Mouse (Mus musculus) neural tube, embryonic 13.5 days (tissue): ENCODE data around the gene Iqcf5. TPM values are rescaled to one million over a fixed set of nuclear protein-coding genes. Genes with fewer than 3 reads are reported as not detected.
"Not testable (repeated sequence)": the region's sequence is repeated elsewhere in the genome, so short reads cannot be mapped to it uniquely, and the experiment has no call there.

Experiments
- ATAC-seq: fragments of 200-750 bp; cut with Nextera tagmentation; 2 replicates; pipeline ENCODE4 v1.8.0; 2017; ENCODE audit warnings: low read depth, mild to moderate bottlenecking, moderate TSS enrichment, moderate library complexity
- H3K27ac ChIP-seq: fragments of 300-500 bp; sonication (generic); replicated peaks from 2 replicates; pipeline ENCODE4 v1.5.1; 2015; ENCODE audit warnings: moderate library complexity, mild to moderate bottlenecking, inconsistent platforms
- H3K27me3 ChIP-seq: fragments of 300-500 bp; sonication (generic); 2 replicates; pipeline ENCODE4 v1.6.1; 2015; ENCODE audit warnings: mild to moderate bottlenecking, inconsistent platforms
- H3K36me3 ChIP-seq: fragments of 300-500 bp; sonication (generic); 2 replicates; pipeline ENCODE4 v1.6.1; 2015; ENCODE audit warnings: mild to moderate bottlenecking, inconsistent platforms
- H3K4me1 ChIP-seq: fragments of 300-500 bp; sonication (generic); replicated peaks from 2 replicates; pipeline ENCODE4 v1.6.1; 2015; ENCODE audit warnings: inconsistent platforms
- H3K4me2 ChIP-seq: fragments of 300-500 bp; sonication (generic); 2 replicates; pipeline ENCODE4 v1.6.1; 2015; ENCODE audit warnings: inconsistent platforms, mild to moderate bottlenecking, moderate library complexity
- H3K4me3 ChIP-seq: fragments of 300-500 bp; sonication (generic); 2 replicates; pipeline ENCODE4 v1.5.1; 2015; ENCODE audit warnings: mild to moderate bottlenecking, inconsistent platforms
- H3K9ac ChIP-seq: fragments of 300-500 bp; sonication (generic); 2 replicates; pipeline ENCODE4 v1.6.1; 2015; ENCODE audit warnings: moderate library complexity, mild to moderate bottlenecking, inconsistent platforms
- H3K9me3 ChIP-seq: fragments of 300-500 bp; sonication (generic); 2 replicates; pipeline ENCODE4 v1.6.1; 2016; ENCODE audit warnings: inconsistent platforms
- WGBS: fragments of 180-500 bp; shearing (Covaris S2); methylation state at CpG from one replicate; pipeline ENCODE4 v1.1.7; 2015; 5-methylcytosine and 5-hydroxymethylcytosine counted together
- polyA plus RNA-seq: library from polyadenylated mRNA; unstranded; fragments of >200 nt; fragmentation: Nextera tagmentation; extraction: Ambion mirVana; gene quantifications from 2 replicates; pipeline ENCODE4 v1.2.1, GENCODE M21; 2015

Iqcf5 gene
- polyA plus RNA-seq, 1 experiment from 2014 or later, result not detected

GRCm38 (mm10) chr9:106483136-106483535 lies 31.2 kb upstream of the Iqcf5 start:
- Histone ChIP-seq H3K27me3 (no peaks in the 10 kb centered on the region), H3K9ac (no peak overlapping the region), H3K4me2 (no peak overlapping the region), H3K36me3 (peaks cover 62% of the 10 kb centered on the region), H3K4me1 (peaks cover 10% of the 10 kb centered on the region), H3K27ac (no peak overlapping the region), H3K9me3 (no peaks in the 10 kb centered on the region), H3K4me3 (no peak overlapping the region)
- WGBS, result 97% methylated on average over 10 of the region's 10 CpGs
- ATAC-seq, result no peak

DNA sequence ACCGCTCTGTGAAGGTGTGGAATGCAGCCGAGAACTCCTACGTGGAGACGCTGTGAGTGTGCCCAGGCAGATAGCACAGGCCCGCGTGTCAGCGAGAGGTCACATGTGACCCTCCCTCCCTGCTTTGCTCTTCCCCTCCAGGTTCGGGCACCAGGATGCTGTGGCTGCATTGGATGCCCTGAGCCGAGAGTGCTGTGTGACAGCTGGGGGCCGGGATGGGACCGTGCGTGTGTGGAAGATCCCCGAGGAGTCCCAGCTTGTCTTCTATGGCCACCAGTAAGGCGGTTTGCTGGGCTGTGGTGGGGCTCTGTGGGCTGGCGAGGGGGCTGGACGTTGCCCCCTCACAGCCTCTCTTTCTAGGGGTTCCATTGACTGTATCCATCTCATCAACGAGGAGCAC lies 30.8 kb upstream of the Iqcf5 start:
- ATAC-seq, result no peak
- WGBS, result 95% methylated on average over 17 of the region's 17 CpGs

DNA sequence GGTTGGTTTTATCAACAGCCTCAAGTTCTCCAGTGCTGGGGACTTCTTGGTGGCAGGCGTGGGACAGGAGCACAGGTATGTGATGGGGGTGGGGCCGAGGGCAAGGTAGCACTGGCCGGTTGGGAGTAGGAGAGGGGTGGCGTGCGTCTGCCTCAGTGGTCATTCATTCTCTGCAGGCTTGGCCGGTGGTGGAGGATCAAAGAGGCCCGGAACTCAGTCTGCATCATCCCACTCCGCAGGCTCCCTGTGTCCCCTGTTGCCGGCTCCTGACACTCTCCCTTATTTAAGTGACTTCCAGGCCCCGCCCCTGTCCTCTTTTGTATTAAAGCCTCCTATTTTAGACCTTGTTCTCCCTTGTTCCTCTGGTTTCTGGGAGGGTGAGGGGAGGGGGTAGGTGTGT lies 29.3 kb upstream of the Iqcf5 start:
- no peak for ATAC-seq
- H3K36me3 ChIP-seq, result peaks cover 57% of the 10 kb centered on the region
- no peak overlapping the region for H3K27ac ChIP-seq
- no peaks in the 10 kb centered on the region for H3K4me1 ChIP-seq
- H3K9ac ChIP-seq, result no peak overlapping the region
- no peaks in the 10 kb centered on the region for H3K9me3 ChIP-seq
- no peaks in the 10 kb centered on the region for H3K27me3 ChIP-seq
- WGBS, result 84% methylated on average over 10 of the region's 10 CpGs
- H3K4me3 ChIP-seq, result no peak overlapping the region
- no peak overlapping the region for H3K4me2 ChIP-seq

More for the DNA sequence above, 30.8 kb upstream of the Iqcf5 start:
- no peak overlapping the region for H3K4me2 ChIP-seq
- H3K27me3 ChIP-seq, result no peaks in the 10 kb centered on the region
- H3K4me1 ChIP-seq, result peaks cover 6% of the 10 kb centered on the region; the same call in 1 of the 2 replicates
- H3K27ac ChIP-seq, result no peak overlapping the region
- H3K36me3 ChIP-seq, result peaks cover 62% of the 10 kb centered on the region
- no peak overlapping the region for H3K4me3 ChIP-seq
- H3K9me3 ChIP-seq, result no peaks in the 10 kb centered on the region
- H3K9ac ChIP-seq, result no peak overlapping the region

DNA sequence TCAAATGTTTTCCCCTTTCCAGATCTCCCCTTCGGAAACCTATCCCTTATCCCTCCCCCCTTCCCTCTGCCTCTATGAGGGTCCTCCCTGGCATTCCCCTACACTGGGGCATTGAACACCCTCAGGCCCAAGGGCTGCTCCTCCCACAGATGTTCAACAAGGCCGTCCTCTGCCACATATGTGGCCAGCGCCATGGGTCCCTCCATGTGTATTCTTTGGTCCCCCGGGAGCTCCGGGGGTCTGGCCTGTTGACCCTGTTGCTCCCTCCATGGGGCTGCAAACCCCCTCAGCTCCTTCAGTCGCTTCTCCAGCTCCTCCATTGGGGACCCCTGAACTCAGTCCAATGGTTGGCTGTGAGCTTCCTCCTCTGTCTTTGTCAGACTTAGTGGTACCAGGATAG lies 26.8 kb upstream of the Iqcf5 start:
- not testable (repeated sequence) for H3K4me3 ChIP-seq, H3K27ac ChIP-seq, H3K9me3 ChIP-seq, H3K9ac ChIP-seq, H3K4me1 ChIP-seq, ATAC-seq, H3K27me3 ChIP-seq, H3K4me2 ChIP-seq
- H3K36me3 ChIP-seq, result peaks cover 40% of the 10 kb centered on the region
- 83% methylated on average over 6 of the region's 6 CpGs for WGBS

- Histone ChIP-seq H3K9ac (no peak within 1 kb of the TSS), H3K9me3 (no peaks in the 10 kb centered on the region), H3K27me3 (no peaks in the 10 kb centered on the region), H3K4me2 (no peak within 1 kb of the TSS), H3K4me3 (no peak within 1 kb of the TSS), H3K36me3 (no peaks in the 10 kb centered on the region), H3K4me1 (no peaks in the 10 kb centered on the region), H3K27ac (no peak within 1 kb of the TSS)
- ATAC-seq, result no peak
- 94% methylated on average over 6 of the region's 6 CpGs for WGBS
Measured at GRCm38 (mm10) chr9:106499667-106500066, 14.7 kb upstream of the Iqcf5 start, which contains the start of gene Iqcf1. Gene Iqcf1, plus strand, starts transcription at chr9:106499967.

DNA sequence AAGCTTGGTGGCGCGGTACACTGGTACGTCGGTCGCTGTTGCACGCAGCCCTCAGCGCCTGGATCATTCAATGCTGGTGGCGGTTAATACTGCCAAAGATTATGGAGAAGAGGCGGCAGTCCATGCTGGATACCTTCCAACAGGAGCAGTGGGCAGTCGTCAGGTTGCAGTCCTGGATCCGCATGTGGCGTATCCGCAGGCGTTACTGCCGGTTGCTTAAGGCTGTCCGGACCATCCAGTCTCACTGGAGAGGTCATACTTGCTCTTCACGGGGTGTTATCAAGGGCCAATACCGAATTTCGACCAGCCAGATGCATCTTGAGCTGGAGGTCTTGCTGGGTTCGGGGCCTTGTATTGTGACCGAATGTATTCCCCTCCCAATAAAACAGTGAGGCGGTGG lies 12.5 kb upstream of the Iqcf5 start:
- no peak overlapping the region for H3K4me2 ChIP-seq
- no peaks in the 10 kb centered on the region for H3K9me3 ChIP-seq
- no peak overlapping the region for H3K4me3 ChIP-seq
- no peak overlapping the region for H3K27ac ChIP-seq
- H3K9ac ChIP-seq, result no peak overlapping the region
- no peaks in the 10 kb centered on the region for H3K27me3 ChIP-seq
- ATAC-seq, result no peak
- 87% methylated on average over 22 of the region's 22 CpGs for WGBS
- H3K4me1 ChIP-seq, result no peaks in the 10 kb centered on the region
- H3K36me3 ChIP-seq, result no peaks in the 10 kb centered on the region

GRCm38 (mm10) chr9:106504246-106504645 lies 10.1 kb upstream of the Iqcf5 start:
- no peak overlapping the region for H3K4me3 ChIP-seq
- no peak overlapping the region for H3K9ac ChIP-seq
- 79% methylated on average over 6 of the region's 6 CpGs for WGBS
- no peaks in the 10 kb centered on the region for H3K9me3 ChIP-seq
- no peaks in the 10 kb centered on the region for H3K36me3 ChIP-seq
- H3K4me1 ChIP-seq, result no peaks in the 10 kb centered on the region
- no peak for ATAC-seq
- no peak overlapping the region for H3K4me2 ChIP-seq
- no peak overlapping the region for H3K27ac ChIP-seq
- no peaks in the 10 kb centered on the region for H3K27me3 ChIP-seq

DNA sequence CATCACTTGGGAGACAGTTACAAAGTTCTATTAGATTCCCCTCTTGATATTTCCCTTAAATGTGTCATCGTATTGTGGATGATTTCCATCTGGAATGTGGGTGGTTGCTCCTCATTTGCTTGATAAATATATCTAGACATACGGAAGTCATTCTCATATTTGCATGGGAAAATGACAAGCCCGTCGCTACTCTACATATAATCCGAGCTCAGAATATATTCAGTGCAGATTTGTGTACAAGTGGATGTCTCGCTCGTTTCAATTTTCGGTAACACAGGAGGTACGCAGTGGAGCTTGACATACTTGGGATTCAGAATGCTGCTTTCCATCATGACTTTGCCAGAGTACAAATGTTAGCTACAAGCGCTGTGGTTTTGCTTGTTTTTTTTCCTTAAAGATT lies 5.0 kb upstream of the Iqcf5 start:
- H3K27me3 ChIP-seq, result no peaks in the 10 kb centered on the region
- H3K36me3 ChIP-seq, result no peaks in the 10 kb centered on the region
- H3K4me1 ChIP-seq, result no peaks in the 10 kb centered on the region
- 95% methylated on average over 10 of the region's 10 CpGs for WGBS
- no peak overlapping the region for H3K9ac ChIP-seq
- no peaks in the 10 kb centered on the region for H3K9me3 ChIP-seq
- H3K27ac ChIP-seq, result no peak overlapping the region
- no peak overlapping the region for H3K4me2 ChIP-seq
- H3K4me3 ChIP-seq, result no peak overlapping the region
- ATAC-seq, result no peak

- H3K9me3 ChIP-seq, result no peaks in the 10 kb centered on the region
- H3K4me1 ChIP-seq, result no peaks in the 10 kb centered on the region
- no peak for ATAC-seq
- no peaks in the 10 kb centered on the region for H3K36me3 ChIP-seq
- 73% methylated on average over 13 of the region's 13 CpGs for WGBS
- no peaks in the 10 kb centered on the region for H3K27me3 ChIP-seq
- H3K4me2 ChIP-seq, result no peak overlapping the region
- no peak overlapping the region for H3K4me3 ChIP-seq
- H3K9ac ChIP-seq, result no peak overlapping the region
- no peak overlapping the region for H3K27ac ChIP-seq
Measured at GRCm38 (mm10) chr9:106512729-106513450, 1.5 kb upstream of the Iqcf5 start.

- ATAC-seq, result no peak
- 74% methylated on average over 6 of the region's 6 CpGs for WGBS
- Histone ChIP-seq H3K4me2 (no peak overlapping the region), H3K27ac (no peak overlapping the region), H3K4me3 (no peak overlapping the region), H3K4me1 (no peaks in the 10 kb centered on the region), H3K9me3 (no peaks in the 10 kb centered on the region), H3K27me3 (no peaks in the 10 kb centered on the region), H3K36me3 (no peaks in the 10 kb centered on the region), H3K9ac (no peak overlapping the region)
Measured at GRCm38 (mm10) chr9:106513566-106513965, 807 bp upstream of the Iqcf5 start.

DNA sequence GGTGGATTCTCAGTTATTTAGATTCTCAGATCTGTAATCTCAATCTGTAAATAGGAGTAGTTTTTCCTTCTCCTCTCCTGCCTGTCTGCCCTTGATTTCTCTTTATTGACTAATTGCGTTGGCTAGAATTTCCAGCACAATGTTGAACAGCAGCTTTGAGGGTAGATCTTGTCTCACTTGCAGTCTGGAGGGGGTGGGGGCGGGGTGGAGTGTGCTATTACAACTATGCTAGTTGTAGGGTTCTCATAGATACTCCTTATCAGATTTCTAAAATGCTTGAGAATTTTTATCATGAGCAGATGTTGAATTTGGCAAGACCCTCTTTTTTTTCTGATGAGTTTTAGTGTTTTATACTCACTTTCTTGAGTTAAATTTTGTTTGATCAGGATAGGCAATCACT lies 5.1 kb downstream of the Iqcf5 start:
- WGBS, result 78% methylated on average over 2 of the region's 2 CpGs
- H3K27me3 ChIP-seq, result no peaks in the 10 kb centered on the region
- ATAC-seq, result no peak
- H3K27ac ChIP-seq, result no peak overlapping the region
- no peak overlapping the region for H3K9ac ChIP-seq
- no peaks in the 10 kb centered on the region for H3K36me3 ChIP-seq
- H3K4me1 ChIP-seq, result no peaks in the 10 kb centered on the region
- H3K9me3 ChIP-seq, result no peaks in the 10 kb centered on the region
- H3K4me3 ChIP-seq, result no peak overlapping the region
- no peak overlapping the region for H3K4me2 ChIP-seq

GRCm38 (mm10) chr9:106519909-106520308 lies 5.5 kb downstream of the Iqcf5 start:
- Histone ChIP-seq H3K4me2 (no peak overlapping the region), H3K27me3 (no peaks in the 10 kb centered on the region), H3K9ac (no peak overlapping the region), H3K4me3 (no peak overlapping the region), H3K27ac (no peak overlapping the region), H3K4me1 (no peaks in the 10 kb centered on the region), H3K9me3 (no peaks in the 10 kb centered on the region), H3K36me3 (no peaks in the 10 kb centered on the region)
- 76% methylated on average over 8 of the region's 8 CpGs for WGBS
- ATAC-seq, result no peak

- WGBS, result 30% methylated on average over 3 of the region's 3 CpGs
- Histone ChIP-seq H3K4me1 (no peaks in the 10 kb centered on the region), H3K27me3 (no peaks in the 10 kb centered on the region), H3K9me3 (no peaks in the 10 kb centered on the region), H3K27ac (no peak overlapping the region), H3K4me2 (no peak overlapping the region), H3K4me3 (no peak overlapping the region), H3K9ac (no peak overlapping the region), H3K36me3 (no peaks in the 10 kb centered on the region)
- ATAC-seq, result no peak
Measured at GRCm38 (mm10) chr9:106531833-106532232, 17.5 kb downstream of the Iqcf5 start.
